Mouse (Mus musculus): ENCODE results near the gene Supt16. TPM values are rescaled to one million over a fixed set of nuclear protein-coding genes. Genes with fewer than 3 reads are reported as not detected.

Supt16 gene
- 105 and 117 TPM in 2 replicates for polyA plus RNA-seq (2011; ENCODE audit: insufficient read depth, insufficient read length, low replicate concordance, missing spikeins)

GRCm38 (mm10) chr14:52197156-52197878, at the start of gene Supt16:
TSS of gene Supt16 (minus strand) at chr14:52197416.
- under 1% methylated on average over 59 of the region's 59 CpGs for WGBS
- TF ChIP-seq CTCF (IDR thresholded peaks at IDR 0.05; ENCODE audit: control insufficient read depth, insufficient read depth, low read length) (no peak), POLR2A (IDR thresholded peaks at IDR 0.05; ENCODE audit: borderline replicate concordance, control insufficient read depth, low read depth, low read length) (peak; percentile 68; the same call in 1 of the 2 replicates)
- Histone ChIP-seq H3K4me1 (ENCODE audit: control insufficient read depth, insufficient read depth, low read length) (no peaks in the 10 kb centered on the region; the same call in 1 of the 2 replicates), H3K27ac (ENCODE audit: control insufficient read depth, insufficient read depth, low read depth, low read length, poor library complexity) (peak within 1 kb of the TSS; percentile 98), H3K4me3 (replicated peaks; ENCODE audit: control insufficient read depth, low read depth, low read length) (peak within 1 kb of the TSS; percentile 77)

GRCm38 (mm10) chr14:52246129-52246528, 48.9 kb upstream of the Supt16 start:
- Histone ChIP-seq H3K4me1 (ENCODE audit: control insufficient read depth, insufficient read depth, low read length) (no peaks in the 10 kb centered on the region; the same call in 1 of the 2 replicates), H3K27ac (ENCODE audit: control insufficient read depth, insufficient read depth, low read depth, low read length, poor library complexity) (no peak overlapping the region), H3K4me3 (replicated peaks; ENCODE audit: control insufficient read depth, low read depth, low read length) (no peak overlapping the region)
- TF ChIP-seq CTCF (IDR thresholded peaks at IDR 0.05; ENCODE audit: control insufficient read depth, insufficient read depth, low read length) (no peak), POLR2A (IDR thresholded peaks at IDR 0.05; ENCODE audit: borderline replicate concordance, control insufficient read depth, low read depth, low read length) (no peak)
- WGBS: 68% methylated on average over 4 of the region's 4 CpGs

DNA sequence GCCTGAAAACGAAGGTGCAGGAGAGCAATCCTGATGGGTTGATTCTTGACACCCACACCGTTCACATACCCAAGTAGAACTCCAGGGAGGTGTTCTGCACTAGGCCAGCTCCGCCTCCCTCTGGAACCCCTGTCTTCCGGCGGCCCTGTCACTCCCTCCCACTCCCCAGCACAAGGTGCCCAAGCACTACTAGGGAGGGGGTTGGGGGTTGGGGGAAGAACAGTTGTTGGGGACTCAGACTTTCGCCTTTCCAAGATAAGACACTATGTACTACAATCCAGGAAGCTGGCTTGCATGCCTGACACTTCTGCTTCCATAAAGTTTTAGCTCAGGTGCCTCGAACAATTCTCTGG, 47.5 kb upstream of the Supt16 start:
- no peaks in the 10 kb centered on the region; the same call in 1 of the 2 replicates for H3K4me1 ChIP-seq (ENCODE audit: control insufficient read depth, insufficient read depth, low read length)
- no peak overlapping the region for H3K27ac ChIP-seq (ENCODE audit: control insufficient read depth, insufficient read depth, low read depth, low read length, poor library complexity)
- peak overlapping the region; percentile 63 for H3K4me3 ChIP-seq (replicated peaks; ENCODE audit: control insufficient read depth, low read depth, low read length)
- TF ChIP-seq POLR2A (IDR thresholded peaks at IDR 0.05; ENCODE audit: borderline replicate concordance, control insufficient read depth, low read depth, low read length): no peak
- TF ChIP-seq CTCF (IDR thresholded peaks at IDR 0.05; ENCODE audit: control insufficient read depth, insufficient read depth, low read length): no peak
- WGBS: 12% methylated on average over 7 of the region's 7 CpGs

DNA sequence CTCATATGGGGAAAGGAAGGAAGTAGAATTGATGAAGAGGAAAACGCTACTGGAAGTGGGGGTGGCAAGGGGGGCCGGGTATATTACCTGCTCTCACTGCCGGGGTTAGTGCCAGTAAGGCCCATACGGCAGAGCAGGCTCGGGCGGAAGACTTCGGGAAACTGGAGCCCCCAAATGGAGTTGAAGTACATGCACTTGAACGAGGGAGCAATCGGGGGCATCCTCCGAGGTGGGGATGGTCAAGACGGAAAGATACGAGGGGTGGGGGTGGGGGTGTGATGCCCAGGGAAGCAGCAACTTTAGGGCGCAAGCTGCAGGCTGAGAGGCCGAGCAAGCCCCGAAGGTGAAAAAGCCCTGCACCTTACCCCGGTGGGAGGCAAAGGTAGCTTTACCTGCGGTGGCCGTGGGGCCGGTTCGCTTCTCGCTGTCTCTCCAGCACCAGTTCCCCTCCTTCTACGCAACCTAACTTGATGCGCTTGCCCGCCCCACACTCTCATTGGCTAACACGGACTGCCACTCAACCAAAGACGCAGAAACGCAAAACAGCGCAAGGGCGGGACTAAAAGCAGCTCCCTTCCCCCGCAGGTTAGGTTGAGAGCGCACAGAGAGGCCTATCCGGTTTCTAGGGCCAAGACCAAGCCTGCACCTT, 46.9 kb upstream of the Supt16 start:
- H3K27ac ChIP-seq (ENCODE audit: control insufficient read depth, insufficient read depth, low read depth, low read length, poor library complexity): no peak overlapping the region
- under 1% methylated on average over 32 of the region's 32 CpGs for WGBS

DNA sequence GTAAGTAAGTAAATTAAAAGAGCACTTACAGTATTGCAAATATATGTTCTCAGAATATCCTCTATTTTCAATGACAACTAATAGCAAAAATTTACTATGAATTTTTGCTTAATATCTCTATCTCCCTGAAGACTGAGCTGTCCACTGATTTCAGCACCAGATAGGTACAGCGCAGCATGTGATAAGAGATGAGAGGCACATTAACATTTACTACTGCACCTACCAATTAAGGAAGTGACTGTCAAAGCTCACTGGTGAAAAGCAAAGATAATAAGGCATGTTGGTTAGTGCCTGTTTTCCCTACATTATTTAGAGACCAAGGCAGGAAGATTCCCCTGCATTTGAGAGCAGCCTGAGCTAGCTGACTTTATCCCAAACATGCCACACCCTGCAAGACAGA, 39.0 kb upstream of the Supt16 start:
- TF ChIP-seq CTCF (IDR thresholded peaks at IDR 0.05; ENCODE audit: control insufficient read depth, insufficient read depth, low read length) (no peak), POLR2A (IDR thresholded peaks at IDR 0.05; ENCODE audit: borderline replicate concordance, control insufficient read depth, low read depth, low read length) (no peak)
- Histone ChIP-seq H3K27ac (ENCODE audit: control insufficient read depth, insufficient read depth, low read depth, low read length, poor library complexity) (no peak overlapping the region), H3K4me3 (replicated peaks; ENCODE audit: control insufficient read depth, low read depth, low read length) (no peak overlapping the region), H3K4me1 (ENCODE audit: control insufficient read depth, insufficient read depth, low read length) (no peaks in the 10 kb centered on the region)
- 65% methylated on average over 1 of the region's 1 CpGs for WGBS

More for the DNA sequence above, 46.9 kb upstream of the Supt16 start:
- peak; percentile 10; the same call in 1 of the 2 replicates for TF ChIP-seq CTCF (IDR thresholded peaks at IDR 0.05; ENCODE audit: control insufficient read depth, insufficient read depth, low read length)
- peak; percentile 63; the same call in 1 of the 2 replicates for TF ChIP-seq POLR2A (IDR thresholded peaks at IDR 0.05; ENCODE audit: borderline replicate concordance, control insufficient read depth, low read depth, low read length)
- Histone ChIP-seq H3K4me3 (replicated peaks; ENCODE audit: control insufficient read depth, low read depth, low read length) (peak overlapping the region; percentile 87), H3K4me1 (ENCODE audit: control insufficient read depth, insufficient read depth, low read length) (no peaks in the 10 kb centered on the region; the same call in 1 of the 2 replicates)

GRCm38 (mm10) chr14:52235165-52235564, 37.9 kb upstream of the Supt16 start:
- Histone ChIP-seq H3K27ac (ENCODE audit: control insufficient read depth, insufficient read depth, low read depth, low read length, poor library complexity) (no peak overlapping the region), H3K4me1 (ENCODE audit: control insufficient read depth, insufficient read depth, low read length) (no peaks in the 10 kb centered on the region), H3K4me3 (replicated peaks; ENCODE audit: control insufficient read depth, low read depth, low read length) (no peak overlapping the region)
- WGBS: 85% methylated on average over 7 of the region's 7 CpGs
- TF ChIP-seq CTCF (IDR thresholded peaks at IDR 0.05; ENCODE audit: control insufficient read depth, insufficient read depth, low read length) (no peak), POLR2A (IDR thresholded peaks at IDR 0.05; ENCODE audit: borderline replicate concordance, control insufficient read depth, low read depth, low read length) (no peak)

DNA sequence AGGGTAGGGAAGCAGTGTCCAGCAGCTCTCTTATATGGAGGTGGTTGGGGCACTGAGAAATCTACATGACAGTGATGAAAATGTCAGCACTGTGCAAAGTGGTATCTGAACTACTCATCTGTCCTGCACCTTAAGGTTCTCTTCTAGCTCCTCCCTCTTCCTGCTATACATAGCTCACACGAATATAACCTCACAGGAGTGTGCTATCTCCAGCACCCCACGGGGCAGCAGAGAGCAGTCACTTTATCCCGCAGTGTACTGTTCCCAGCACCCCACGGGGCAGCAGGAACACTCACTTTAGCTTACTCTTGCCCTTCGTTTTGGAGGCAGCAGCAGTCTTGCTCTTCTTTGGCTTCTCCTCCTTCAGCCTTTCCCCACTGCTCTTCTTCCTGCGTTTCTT, 35.0 kb upstream of the Supt16 start:
- no peak overlapping the region for H3K27ac ChIP-seq (ENCODE audit: control insufficient read depth, insufficient read depth, low read depth, low read length, poor library complexity)
- TF ChIP-seq POLR2A (IDR thresholded peaks at IDR 0.05; ENCODE audit: borderline replicate concordance, control insufficient read depth, low read depth, low read length) (no peak), CTCF (IDR thresholded peaks at IDR 0.05; ENCODE audit: control insufficient read depth, insufficient read depth, low read length) (no peak)
- no peaks in the 10 kb centered on the region for H3K4me1 ChIP-seq (ENCODE audit: control insufficient read depth, insufficient read depth, low read length)
- no peak overlapping the region for H3K4me3 ChIP-seq (replicated peaks; ENCODE audit: control insufficient read depth, low read depth, low read length)
- WGBS: 73% methylated on average over 6 of the region's 6 CpGs

DNA sequence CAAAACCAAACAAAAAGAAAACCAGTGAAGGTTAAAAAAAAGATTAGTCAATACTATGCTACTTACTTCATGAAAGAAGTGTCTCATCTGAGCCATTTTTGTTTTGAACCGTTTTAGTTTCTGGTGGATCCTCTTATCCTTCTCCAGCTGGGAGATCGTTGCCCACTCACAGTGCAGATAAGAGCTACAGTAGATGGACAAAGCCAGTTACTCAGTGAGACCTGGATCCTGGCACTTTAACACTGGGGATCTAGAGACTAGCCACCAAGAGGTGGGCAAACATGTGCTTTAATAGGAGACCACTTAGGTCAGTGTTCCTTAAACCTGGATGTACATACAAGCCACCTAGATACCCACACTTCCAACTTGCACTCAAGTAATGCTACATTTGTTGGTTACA, 28.8 kb upstream of the Supt16 start:
- TF ChIP-seq POLR2A (IDR thresholded peaks at IDR 0.05; ENCODE audit: borderline replicate concordance, control insufficient read depth, low read depth, low read length) (no peak), CTCF (IDR thresholded peaks at IDR 0.05; ENCODE audit: control insufficient read depth, insufficient read depth, low read length) (no peak)
- Histone ChIP-seq H3K4me1 (ENCODE audit: control insufficient read depth, insufficient read depth, low read length) (no peaks in the 10 kb centered on the region), H3K4me3 (replicated peaks; ENCODE audit: control insufficient read depth, low read depth, low read length) (no peak overlapping the region), H3K27ac (ENCODE audit: control insufficient read depth, insufficient read depth, low read depth, low read length, poor library complexity) (no peak overlapping the region)
- WGBS: 57% methylated on average over 2 of the region's 2 CpGs
